Mouse (Mus musculus) bone marrow macrophage, adult 2 months (primary cell): Measurements from ENCODE around the gene Eif2a.

Source experiments
- CTCF ChIP-seq: IDR thresholded peaks from 2 replicates; pipeline ENCODE4 v1.5.1; 2012; ENCODE audit warnings: low read depth, mild to moderate bottlenecking, low read length, moderate library complexity
- POLR2A ChIP-seq: IDR thresholded peaks from 2 replicates; pipeline ENCODE4 v1.6.1; 2012; ENCODE audit warnings: mild to moderate bottlenecking, low read depth, low read length, borderline replicate concordance

GRCm38 (mm10) chr3:58525652-58526407 lies at the start of gene Eif2a, which contains the start of gene Serp1:
- TF ChIP-seq POLR2A = no peak
- no peak for TF ChIP-seq CTCF
